Mouse (Mus musculus): ENCODE results near the gene Crcp.

The Crcp gene

DNA sequence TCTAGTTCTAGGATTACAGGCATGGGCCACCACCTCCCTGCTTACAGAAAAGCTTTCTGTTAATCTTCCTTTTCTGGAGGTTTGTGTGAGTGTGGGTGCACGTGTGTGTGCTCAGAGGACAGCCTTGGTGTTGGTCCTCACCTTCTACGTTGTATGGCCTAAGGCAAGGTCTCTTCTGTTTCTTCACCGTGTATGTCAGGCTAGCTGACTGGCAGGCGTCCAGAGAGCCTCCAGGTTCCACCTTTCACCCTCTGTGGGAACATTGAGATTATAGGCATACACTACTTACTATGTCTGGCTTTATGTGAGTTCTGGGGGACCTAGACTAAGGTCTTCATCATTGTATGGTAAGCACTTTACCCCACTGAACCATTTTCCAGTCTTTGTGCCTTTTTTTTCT lies 53.3 kb downstream of the Crcp start:
- Histone ChIP-seq H3K4me1 (replicated peaks; ENCODE audit: low read depth, low read length) (peaks cover 32% of the 10 kb centered on the region), H3K4me3 (replicated peaks; ENCODE audit: low read length) (no peak overlapping the region), H3K27me3 (ENCODE audit: insufficient read depth, low read length) (peaks cover 20% of the 10 kb centered on the region), H3K36me3 (ENCODE audit: insufficient read depth, low read length) (peaks cover 56% of the 10 kb centered on the region), H3K9me3 (ENCODE audit: low read length) (peaks cover 6% of the 10 kb centered on the region)
- no peak for TF ChIP-seq POU5F1 (IDR thresholded peaks at IDR 0.05; ENCODE audit: borderline replicate concordance, low read length)
- TF ChIP-seq CTCF (conservative IDR thresholded peaks at IDR 0.05; ENCODE audit: low read length), result no peak
- TF ChIP-seq NANOG (IDR thresholded peaks at IDR 0.05; ENCODE audit: borderline replicate concordance, low read length), result no peak

DNA sequence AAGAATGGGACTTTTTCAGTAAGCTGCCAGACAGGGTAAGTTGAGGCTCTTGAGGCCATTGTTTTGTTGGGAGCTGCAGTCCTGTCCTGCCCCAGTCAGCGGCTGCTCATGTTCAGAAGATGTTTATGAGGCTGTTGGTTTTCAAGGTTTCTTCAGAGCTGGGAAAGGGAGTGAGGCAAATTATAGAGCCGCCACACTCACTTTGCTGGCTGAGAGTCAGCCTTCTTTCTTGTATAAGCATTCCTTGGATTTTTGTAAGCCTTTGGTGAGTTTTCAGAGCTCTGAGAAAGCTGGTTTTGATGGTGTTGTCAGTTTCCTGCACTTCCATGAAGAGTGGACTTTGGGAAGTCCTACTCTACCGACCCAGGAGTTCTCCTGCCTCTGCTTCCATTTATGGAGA lies 55.2 kb downstream of the Crcp start:
- H3K4me1 ChIP-seq (replicated peaks; ENCODE audit: low read depth, low read length), result peaks cover 44% of the 10 kb centered on the region
- H3K4me3 ChIP-seq (replicated peaks; ENCODE audit: low read length), result no peak overlapping the region
- 0 out of 2 replicates have a peak, but pooled peaks cover 4% of the 10 kb centered on the region for H3K27me3 ChIP-seq (ENCODE audit: insufficient read depth, low read length)
- peaks cover 6% of the 10 kb centered on the region for H3K9me3 ChIP-seq (ENCODE audit: low read length)
- no peak for TF ChIP-seq CTCF (conservative IDR thresholded peaks at IDR 0.05; ENCODE audit: low read length)
- TF ChIP-seq POU5F1 (IDR thresholded peaks at IDR 0.05; ENCODE audit: borderline replicate concordance, low read length), result no peak
- TF ChIP-seq NANOG (IDR thresholded peaks at IDR 0.05; ENCODE audit: borderline replicate concordance, low read length), result no peak
- H3K36me3 ChIP-seq (ENCODE audit: insufficient read depth, low read length), result peaks cover 67% of the 10 kb centered on the region

DNA sequence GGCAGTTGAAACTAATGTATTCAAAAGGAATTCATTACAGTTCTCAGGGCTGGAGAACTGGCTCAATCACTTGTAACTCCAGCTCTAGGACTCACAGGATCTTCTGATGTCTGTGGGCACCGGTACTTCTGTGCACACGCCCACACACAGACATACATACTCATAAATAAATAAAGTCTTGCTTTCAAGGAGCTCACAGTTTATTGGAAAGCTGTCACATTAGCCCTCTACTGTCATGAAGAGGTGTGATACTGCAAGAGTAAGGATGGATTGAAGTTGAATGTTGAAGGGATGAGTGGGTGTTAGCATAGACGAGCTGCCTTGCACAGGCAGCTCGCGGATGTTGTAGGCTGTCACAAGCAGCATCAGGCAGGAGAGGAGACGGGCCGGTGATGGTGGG lies 58.9 kb downstream of the Crcp start:
- Histone ChIP-seq H3K4me3 (replicated peaks; ENCODE audit: low read length) (no peak overlapping the region), H3K9me3 (ENCODE audit: low read length) (no peaks in the 10 kb centered on the region), H3K27me3 (ENCODE audit: insufficient read depth, low read length) (no peaks in the 10 kb centered on the region), H3K36me3 (ENCODE audit: insufficient read depth, low read length) (peaks cover 75% of the 10 kb centered on the region), H3K4me1 (replicated peaks; ENCODE audit: low read depth, low read length) (peaks cover 53% of the 10 kb centered on the region)
- TF ChIP-seq NANOG (IDR thresholded peaks at IDR 0.05; ENCODE audit: borderline replicate concordance, low read length), result no peak
- TF ChIP-seq POU5F1 (IDR thresholded peaks at IDR 0.05; ENCODE audit: borderline replicate concordance, low read length), result no peak
- no peak for TF ChIP-seq CTCF (conservative IDR thresholded peaks at IDR 0.05; ENCODE audit: low read length)

DNA sequence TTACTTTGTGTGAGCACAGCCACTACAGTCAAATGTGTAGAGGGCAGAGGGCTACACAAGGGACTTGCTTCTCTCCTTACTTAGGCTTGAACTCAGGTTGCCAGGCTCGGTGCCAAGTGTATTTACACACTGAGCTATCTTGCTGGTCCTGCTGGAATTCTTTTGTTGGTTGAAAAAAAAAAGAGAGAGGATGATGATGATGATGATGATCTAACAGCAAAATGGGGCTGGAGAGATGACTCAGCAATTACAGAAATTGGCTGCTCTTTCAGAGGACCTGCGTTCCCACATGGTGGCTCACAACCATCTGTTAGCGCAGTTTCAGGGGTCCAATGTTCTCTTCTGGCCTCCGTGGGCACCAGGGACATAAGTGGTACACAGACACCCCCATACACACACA lies 59.5 kb downstream of the Crcp start:
- H3K9me3 ChIP-seq (ENCODE audit: low read length), result no peaks in the 10 kb centered on the region
- no peaks in the 10 kb centered on the region for H3K27me3 ChIP-seq (ENCODE audit: insufficient read depth, low read length)
- no peak overlapping the region for H3K4me3 ChIP-seq (replicated peaks; ENCODE audit: low read length)
- TF ChIP-seq CTCF (conservative IDR thresholded peaks at IDR 0.05; ENCODE audit: low read length) (no peak), POU5F1 (IDR thresholded peaks at IDR 0.05; ENCODE audit: borderline replicate concordance, low read length) (no peak), NANOG (IDR thresholded peaks at IDR 0.05; ENCODE audit: borderline replicate concordance, low read length) (no peak)
- H3K36me3 ChIP-seq (ENCODE audit: insufficient read depth, low read length), result peaks cover 70% of the 10 kb centered on the region
- peaks cover 50% of the 10 kb centered on the region for H3K4me1 ChIP-seq (replicated peaks; ENCODE audit: low read depth, low read length)

DNA sequence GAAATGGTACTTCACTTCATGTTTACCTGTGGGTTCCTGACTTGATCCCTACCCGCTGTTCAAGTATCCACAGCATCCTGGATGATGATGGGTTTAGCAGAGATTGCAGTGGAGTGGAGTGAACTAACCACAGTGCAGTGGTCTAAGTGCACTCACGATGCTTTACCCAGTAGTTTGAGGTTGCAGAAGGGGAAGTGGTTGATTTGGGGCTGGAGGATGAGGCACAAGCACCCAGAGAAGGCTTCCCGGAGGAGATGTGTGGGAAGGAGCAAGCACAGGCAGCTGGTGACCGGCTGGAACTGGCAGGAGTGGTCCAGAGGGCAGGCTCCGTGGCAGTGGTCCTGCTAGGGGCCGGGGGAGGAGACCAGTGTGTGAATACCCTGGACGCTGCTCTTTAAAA lies 60.1 kb downstream of the Crcp start:
- no peak for TF ChIP-seq NANOG (IDR thresholded peaks at IDR 0.05; ENCODE audit: borderline replicate concordance, low read length)
- Histone ChIP-seq H3K4me3 (replicated peaks; ENCODE audit: low read length) (no peak overlapping the region), H3K4me1 (replicated peaks; ENCODE audit: low read depth, low read length) (peaks cover 50% of the 10 kb centered on the region), H3K9me3 (ENCODE audit: low read length) (no peaks in the 10 kb centered on the region), H3K36me3 (ENCODE audit: insufficient read depth, low read length) (peaks cover 64% of the 10 kb centered on the region), H3K27me3 (ENCODE audit: insufficient read depth, low read length) (no peaks in the 10 kb centered on the region)

DNA sequence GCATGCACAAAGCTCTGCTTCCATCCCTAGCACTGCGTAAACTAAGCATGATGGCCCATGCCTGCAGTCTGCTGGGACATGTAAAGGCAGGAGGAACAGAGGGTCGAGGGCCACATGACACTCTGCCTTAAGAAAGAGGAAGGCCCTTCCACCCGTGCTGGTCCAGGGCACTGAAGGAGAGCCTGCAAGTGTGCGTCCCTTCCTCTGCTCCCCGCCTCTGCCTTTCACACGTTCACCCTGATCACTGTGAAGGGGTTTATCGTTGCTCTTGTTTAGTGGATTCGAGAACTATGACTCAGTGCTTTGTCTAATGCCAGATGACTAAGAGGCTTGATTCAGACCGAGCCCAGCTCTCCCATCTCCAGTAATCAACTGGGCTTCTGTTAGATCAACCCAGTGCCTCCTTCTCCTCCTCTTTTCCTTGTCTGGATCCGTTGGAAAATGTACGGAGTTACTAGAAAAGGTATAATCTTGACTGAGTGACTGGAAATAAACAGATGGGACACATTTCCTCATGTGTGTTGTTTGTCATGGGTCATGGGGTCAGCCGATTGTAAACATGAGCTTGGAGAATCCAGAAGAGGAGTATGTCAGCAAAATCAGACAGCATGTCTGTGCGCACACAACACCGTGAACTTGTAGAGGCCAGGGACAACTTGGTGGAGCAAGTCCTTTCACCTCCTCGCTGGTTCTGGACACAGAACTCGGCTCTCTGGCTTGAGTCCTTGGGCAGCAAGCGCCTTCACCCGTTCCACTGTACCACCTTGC lies 60.7 kb downstream of the Crcp start:
- TF ChIP-seq POU5F1 (IDR thresholded peaks at IDR 0.05; ENCODE audit: borderline replicate concordance, low read length) (no peak), NANOG (IDR thresholded peaks at IDR 0.05; ENCODE audit: borderline replicate concordance, low read length) (no peak)
- Histone ChIP-seq H3K9me3 (ENCODE audit: low read length) (no peaks in the 10 kb centered on the region), H3K4me3 (replicated peaks; ENCODE audit: low read length) (no peak overlapping the region), H3K27me3 (ENCODE audit: insufficient read depth, low read length) (no peaks in the 10 kb centered on the region), H3K4me1 (replicated peaks; ENCODE audit: low read depth, low read length) (peaks cover 47% of the 10 kb centered on the region), H3K36me3 (ENCODE audit: insufficient read depth, low read length) (peaks cover 58% of the 10 kb centered on the region)

DNA sequence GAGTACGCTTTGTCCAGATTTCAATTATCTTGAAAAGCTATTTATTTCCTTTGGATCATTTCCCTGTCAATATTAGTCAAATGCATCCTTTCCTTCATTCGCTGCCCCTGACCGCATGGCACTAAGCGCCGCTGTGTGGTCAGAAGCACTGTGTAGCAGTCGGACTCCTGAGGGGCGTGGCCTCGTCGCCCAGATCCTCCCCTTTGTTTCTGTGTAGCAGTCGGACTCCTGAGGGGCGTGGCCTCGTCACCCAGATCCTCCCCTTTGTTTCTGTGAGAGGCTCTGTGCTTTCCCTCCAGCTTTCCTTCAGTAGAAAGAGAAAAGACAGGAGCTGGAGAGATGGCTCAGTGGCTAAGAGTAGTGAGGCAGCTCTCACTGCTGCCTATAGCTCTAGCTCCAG lies 67.7 kb downstream of the Crcp start:
- H3K9me3 ChIP-seq (ENCODE audit: low read length), result no peaks in the 10 kb centered on the region
- peaks cover 21% of the 10 kb centered on the region for H3K4me1 ChIP-seq (replicated peaks; ENCODE audit: low read depth, low read length)
- H3K36me3 ChIP-seq (ENCODE audit: insufficient read depth, low read length), result peaks cover 40% of the 10 kb centered on the region
- H3K4me3 ChIP-seq (replicated peaks; ENCODE audit: low read length), result no peak overlapping the region
- no peaks in the 10 kb centered on the region for H3K27me3 ChIP-seq (ENCODE audit: insufficient read depth, low read length)
- TF ChIP-seq CTCF (conservative IDR thresholded peaks at IDR 0.05; ENCODE audit: low read length) (no peak; the same call in 1 of the 2 replicates), POU5F1 (IDR thresholded peaks at IDR 0.05; ENCODE audit: borderline replicate concordance, low read length) (no peak), NANOG (IDR thresholded peaks at IDR 0.05; ENCODE audit: borderline replicate concordance, low read length) (no peak)

DNA sequence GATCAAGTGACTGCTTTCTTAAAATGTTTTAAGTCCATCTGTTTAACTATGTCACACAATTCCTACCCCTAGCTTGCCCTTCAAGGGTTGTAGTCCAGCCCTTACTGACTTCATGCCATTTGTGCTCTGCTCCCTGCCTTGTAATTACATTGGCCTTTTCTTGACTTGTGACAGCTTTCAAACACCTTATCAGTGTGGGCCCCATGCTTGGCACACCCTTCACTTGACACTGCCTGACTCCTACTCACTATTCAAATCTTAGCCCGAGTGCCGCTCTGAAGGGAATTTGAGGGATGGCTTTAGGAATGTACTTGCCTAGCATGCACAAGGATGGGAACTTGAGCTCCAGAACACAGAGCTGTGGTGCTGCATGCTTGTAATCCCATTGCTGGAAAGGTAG lies 68.7 kb downstream of the Crcp start:
- TF ChIP-seq NANOG (IDR thresholded peaks at IDR 0.05; ENCODE audit: borderline replicate concordance, low read length) (no peak), POU5F1 (IDR thresholded peaks at IDR 0.05; ENCODE audit: borderline replicate concordance, low read length) (no peak), CTCF (conservative IDR thresholded peaks at IDR 0.05; ENCODE audit: low read length) (no peak)
- Histone ChIP-seq H3K9me3 (ENCODE audit: low read length) (no peaks in the 10 kb centered on the region), H3K27me3 (ENCODE audit: insufficient read depth, low read length) (no peaks in the 10 kb centered on the region), H3K36me3 (ENCODE audit: insufficient read depth, low read length) (peaks cover 41% of the 10 kb centered on the region), H3K4me1 (replicated peaks; ENCODE audit: low read depth, low read length) (peaks cover 20% of the 10 kb centered on the region), H3K4me3 (replicated peaks; ENCODE audit: low read length) (no peak overlapping the region)

DNA sequence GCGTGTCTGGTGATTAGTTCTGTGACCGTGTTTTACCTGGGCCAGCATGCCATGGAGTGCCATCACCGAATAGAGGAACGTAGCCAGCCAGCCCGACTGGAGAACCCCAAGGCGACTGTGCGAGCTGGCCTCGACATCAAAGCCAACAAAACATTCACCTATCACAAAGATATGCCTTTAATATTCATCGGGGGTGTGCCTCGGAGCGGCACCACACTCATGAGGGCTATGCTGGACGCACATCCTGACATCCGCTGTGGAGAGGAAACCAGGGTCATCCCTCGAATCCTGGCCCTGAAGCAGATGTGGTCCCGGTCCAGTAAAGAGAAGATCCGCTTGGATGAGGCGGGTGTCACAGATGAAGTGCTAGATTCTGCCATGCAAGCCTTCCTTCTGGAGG lies 72.6 kb downstream of the Crcp start:
- Histone ChIP-seq H3K4me1 (replicated peaks; ENCODE audit: low read depth, low read length) (peaks cover 11% of the 10 kb centered on the region), H3K36me3 (ENCODE audit: insufficient read depth, low read length) (peaks cover 66% of the 10 kb centered on the region), H3K27me3 (ENCODE audit: insufficient read depth, low read length) (no peaks in the 10 kb centered on the region), H3K9me3 (ENCODE audit: low read length) (no peaks in the 10 kb centered on the region), H3K4me3 (replicated peaks; ENCODE audit: low read length) (peak overlapping the region; percentile 37)
- no peak for TF ChIP-seq POU5F1 (IDR thresholded peaks at IDR 0.05; ENCODE audit: borderline replicate concordance, low read length)
- TF ChIP-seq NANOG (IDR thresholded peaks at IDR 0.05; ENCODE audit: borderline replicate concordance, low read length), result no peak
- TF ChIP-seq CTCF (conservative IDR thresholded peaks at IDR 0.05; ENCODE audit: low read length), result no peak
